Mouse (Mus musculus) testis, adult 2 months (tissue): ENCODE results near the gene Cenpx.

Experiments used
- CTCF ChIP-seq: fragments of 200-500 bp; IDR thresholded peaks from 2 replicates; pipeline ENCODE4 v1.5.1; 2012; ENCODE audit warnings: low read depth, mild to moderate bottlenecking, inconsistent platforms, low read length, moderate library complexity; ENCODE audit not compliant: control insufficient read depth, insufficient read depth, insufficient replicate concordance
- POLR2A ChIP-seq: fragments of 200-500 bp; IDR thresholded peaks from 2 replicates; pipeline ENCODE4 v1.6.1; 2012; ENCODE audit warnings: low read depth, mild to moderate bottlenecking, inconsistent platforms, low read length, moderate library complexity; ENCODE audit not compliant: control insufficient read depth

- TF ChIP-seq CTCF = no peak
- no peak for TF ChIP-seq POLR2A
Measured at GRCm38 (mm10) chr11:120728530-120729240, 15.1 kb upstream of the Cenpx start.
